Mouse (Mus musculus): Measurements from ENCODE around the gene Syt6. TPM values are rescaled to one million over a fixed set of nuclear protein-coding genes. Genes with fewer than 3 reads are reported as not detected.

Gene Syt6
- polyA plus RNA-seq, 1 experiment: not detected

DNA sequence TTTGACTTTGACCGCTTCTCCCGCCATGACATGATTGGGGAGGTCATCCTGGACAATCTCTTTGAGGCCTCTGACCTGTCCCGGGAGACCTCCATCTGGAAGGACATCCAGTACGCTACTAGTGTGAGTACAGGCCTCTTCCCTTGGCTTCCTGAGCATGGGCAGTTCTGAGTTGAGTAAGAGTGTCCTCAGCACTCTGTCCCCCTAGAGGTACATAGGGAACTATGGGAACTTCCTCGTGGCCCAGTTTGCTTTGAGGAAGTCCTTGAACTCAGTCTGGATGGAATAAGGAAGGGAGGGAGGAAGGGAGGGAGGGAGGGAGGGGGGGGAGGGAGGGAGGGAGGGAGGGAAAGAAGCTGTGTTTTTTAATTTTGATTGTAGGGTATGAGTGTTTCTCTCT is 12.6 kb downstream of the Syt6 start:
- H3K4me3 ChIP-seq (ENCODE audit: insufficient read depth, poor library complexity, severe bottlenecking): no peak overlapping the region
- no peaks in the 10 kb centered on the region for H3K79me2 ChIP-seq (ENCODE audit: control insufficient read depth, insufficient read depth)
- H3K79me3 ChIP-seq (ENCODE audit: low read depth): no peaks in the 10 kb centered on the region
- TF ChIP-seq CEBPB (IDR thresholded peaks at IDR 0.05; ENCODE audit: low read depth): no peak
- no peak for TF ChIP-seq MYOD1 (IDR thresholded peaks at IDR 0.05; ENCODE audit: control insufficient read depth, insufficient read length, low read depth)
- TF ChIP-seq MYOG (IDR thresholded peaks at IDR 0.05; ENCODE audit: control insufficient read depth, extremely low read depth, insufficient read length): no peak
- no peak for TF ChIP-seq FOSL1 (IDR thresholded peaks at IDR 0.05; ENCODE audit: insufficient read depth, low read length, poor library complexity, severe bottlenecking)
- no peak for TF ChIP-seq CTCF (IDR thresholded peaks at IDR 0.05; ENCODE audit: control insufficient read depth, insufficient read depth, insufficient read length)
- TF ChIP-seq USF1 (IDR thresholded peaks at IDR 0.05; ENCODE audit: low read depth): no peak
- TF ChIP-seq MAX (IDR thresholded peaks at IDR 0.05): no peak
- H3K36me3 ChIP-seq (ENCODE audit: control insufficient read depth, insufficient read depth): no peaks in the 10 kb centered on the region
- H3ac ChIP-seq (ENCODE audit: control insufficient read depth, insufficient read length, low read depth): no peak overlapping the region
- H3K27me3 ChIP-seq (ENCODE audit: control insufficient read depth, insufficient read depth, insufficient read length): peaks cover 9% of the 10 kb centered on the region

DNA sequence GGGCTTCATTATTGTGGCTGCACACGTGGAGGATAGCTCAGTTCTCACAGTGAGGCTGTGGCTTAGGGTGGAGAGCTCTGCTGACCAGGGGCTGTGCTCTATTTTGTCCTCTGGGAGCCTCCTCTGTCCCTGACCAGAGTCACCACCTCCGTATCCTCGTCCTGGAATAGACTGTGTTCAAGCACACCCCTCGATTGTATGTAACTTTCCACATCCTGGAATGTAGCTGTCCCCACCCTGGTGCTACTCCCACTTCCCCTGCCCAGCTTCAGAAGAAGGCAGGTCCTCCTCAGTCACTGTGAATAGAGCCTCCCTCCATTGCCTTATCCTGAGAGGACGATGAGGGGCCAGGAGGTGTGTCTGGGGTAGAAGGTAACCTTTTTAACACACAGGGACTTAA is 14.6 kb downstream of the Syt6 start:
- no peaks in the 10 kb centered on the region for H3K36me3 ChIP-seq (ENCODE audit: control insufficient read depth, insufficient read depth)
- no peak overlapping the region for H3K4me3 ChIP-seq (ENCODE audit: insufficient read depth, poor library complexity, severe bottlenecking)
- H3ac ChIP-seq (ENCODE audit: control insufficient read depth, insufficient read length, low read depth): no peak overlapping the region
- no peaks in the 10 kb centered on the region for H3K79me3 ChIP-seq (ENCODE audit: low read depth)
- no peak for TF ChIP-seq MAX (IDR thresholded peaks at IDR 0.05)
- no peak for TF ChIP-seq CTCF (IDR thresholded peaks at IDR 0.05; ENCODE audit: control insufficient read depth, insufficient read depth, insufficient read length)
- no peak for TF ChIP-seq USF1 (IDR thresholded peaks at IDR 0.05; ENCODE audit: low read depth)
- no peak for TF ChIP-seq CEBPB (IDR thresholded peaks at IDR 0.05; ENCODE audit: low read depth)
- no peak for TF ChIP-seq FOSL1 (IDR thresholded peaks at IDR 0.05; ENCODE audit: insufficient read depth, low read length, poor library complexity, severe bottlenecking)
- no peak for TF ChIP-seq MYOD1 (IDR thresholded peaks at IDR 0.05; ENCODE audit: control insufficient read depth, insufficient read length, low read depth)
- no peak for TF ChIP-seq MYOG (IDR thresholded peaks at IDR 0.05; ENCODE audit: control insufficient read depth, extremely low read depth, insufficient read length)
- H3K79me2 ChIP-seq (ENCODE audit: control insufficient read depth, insufficient read depth): no peaks in the 10 kb centered on the region
- peaks cover 9% of the 10 kb centered on the region for H3K27me3 ChIP-seq (ENCODE audit: control insufficient read depth, insufficient read depth, insufficient read length)

DNA sequence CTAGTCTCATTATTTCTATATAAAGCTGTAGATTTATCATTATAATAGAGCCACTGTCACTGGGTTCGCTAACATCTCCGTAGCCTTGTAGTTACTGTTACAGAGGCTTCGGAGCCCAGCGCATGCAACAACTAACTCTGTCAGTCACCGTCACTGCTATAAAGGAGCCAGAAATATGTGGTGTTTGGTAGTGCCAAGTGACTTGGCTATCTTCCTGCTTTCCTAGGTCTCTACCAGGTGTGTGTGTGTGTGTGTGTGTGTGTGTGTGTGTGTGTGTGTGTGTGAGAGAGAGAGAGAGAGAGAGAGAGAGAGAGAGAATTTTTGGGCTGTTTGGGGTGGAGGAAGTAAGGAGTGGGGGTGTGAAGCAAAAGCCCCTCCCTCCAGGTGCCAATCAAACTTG is 17.6 kb downstream of the Syt6 start:
- no peak for TF ChIP-seq MYOD1 (IDR thresholded peaks at IDR 0.05; ENCODE audit: control insufficient read depth, insufficient read length, low read depth)
- no peak for TF ChIP-seq CTCF (IDR thresholded peaks at IDR 0.05; ENCODE audit: control insufficient read depth, insufficient read depth, insufficient read length)
- H3K36me3 ChIP-seq (ENCODE audit: control insufficient read depth, insufficient read depth): no peaks in the 10 kb centered on the region
- H3K27me3 ChIP-seq (ENCODE audit: control insufficient read depth, insufficient read depth, insufficient read length): no peaks in the 10 kb centered on the region
- no peaks in the 10 kb centered on the region for H3K79me3 ChIP-seq (ENCODE audit: low read depth)
- no peak overlapping the region for H3ac ChIP-seq (ENCODE audit: control insufficient read depth, insufficient read length, low read depth)
- H3K4me3 ChIP-seq (ENCODE audit: insufficient read depth, poor library complexity, severe bottlenecking): no peak overlapping the region
- no peaks in the 10 kb centered on the region for H3K79me2 ChIP-seq (ENCODE audit: control insufficient read depth, insufficient read depth)

DNA sequence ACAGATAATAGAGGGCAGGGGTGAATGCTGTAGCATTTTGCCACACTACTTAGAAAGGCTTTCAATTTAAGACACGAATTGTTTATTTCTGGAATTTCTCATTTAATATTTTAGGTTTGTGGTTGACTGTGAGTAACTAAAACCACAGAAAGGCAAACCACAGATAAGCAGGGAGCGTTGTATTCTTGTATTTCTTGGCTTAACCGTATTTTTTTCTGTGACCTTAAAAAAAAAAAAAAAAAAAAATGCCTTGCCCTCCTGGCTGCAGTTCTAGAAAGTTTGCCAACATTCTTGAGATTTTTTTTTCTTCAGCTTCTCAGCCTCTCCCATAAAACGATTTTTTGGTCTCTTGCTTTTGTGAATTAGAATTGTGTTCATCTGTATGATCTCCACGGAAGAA is 18.6 kb downstream of the Syt6 start:
- Histone ChIP-seq H3K27me3 (ENCODE audit: control insufficient read depth, insufficient read depth, insufficient read length) (no peaks in the 10 kb centered on the region), H3K79me3 (ENCODE audit: low read depth) (no peaks in the 10 kb centered on the region), H3K79me2 (ENCODE audit: control insufficient read depth, insufficient read depth) (no peaks in the 10 kb centered on the region), H3K36me3 (ENCODE audit: control insufficient read depth, insufficient read depth) (no peaks in the 10 kb centered on the region), H3K4me3 (ENCODE audit: insufficient read depth, poor library complexity, severe bottlenecking) (no peak overlapping the region), H3ac (ENCODE audit: control insufficient read depth, insufficient read length, low read depth) (no peak overlapping the region)
- TF ChIP-seq CTCF (IDR thresholded peaks at IDR 0.05; ENCODE audit: control insufficient read depth, insufficient read depth, insufficient read length): no peak
- no peak for TF ChIP-seq MYOG (IDR thresholded peaks at IDR 0.05; ENCODE audit: control insufficient read depth, extremely low read depth, insufficient read length)
- no peak for TF ChIP-seq MAX (IDR thresholded peaks at IDR 0.05)

DNA sequence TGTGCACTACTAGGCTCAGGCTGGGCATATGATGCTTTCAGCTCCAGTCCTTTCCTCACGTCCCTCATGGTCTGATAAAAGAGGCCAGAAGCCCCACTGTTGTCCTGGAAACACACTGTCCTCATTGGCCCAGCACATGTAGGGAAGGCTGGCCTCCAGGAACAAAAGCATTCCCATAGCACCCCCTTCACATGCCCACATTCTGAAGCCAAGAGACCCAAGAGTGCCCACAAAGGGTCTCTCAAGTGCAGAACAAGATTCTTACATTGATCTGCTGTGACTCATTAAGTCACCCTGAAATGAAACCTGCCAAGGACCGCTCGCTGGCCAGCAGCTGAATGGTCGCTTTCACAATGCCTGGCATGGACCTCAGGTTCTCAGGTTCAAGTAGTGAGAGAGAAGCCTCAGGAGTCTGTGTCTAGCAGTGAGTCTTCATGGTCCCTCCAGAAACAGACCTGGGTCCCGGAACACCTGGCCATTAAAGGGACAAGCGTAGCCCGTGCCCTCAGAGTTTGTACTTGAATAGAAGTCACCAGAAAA is 20.3 kb downstream of the Syt6 start:
- TF ChIP-seq CTCF (IDR thresholded peaks at IDR 0.05; ENCODE audit: control insufficient read depth, insufficient read depth, insufficient read length) (no peak), USF1 (IDR thresholded peaks at IDR 0.05; ENCODE audit: low read depth) (no peak), CEBPB (IDR thresholded peaks at IDR 0.05; ENCODE audit: low read depth) (no peak), MYOG (IDR thresholded peaks at IDR 0.05; ENCODE audit: control insufficient read depth, extremely low read depth, insufficient read length) (no peak), FOSL1 (IDR thresholded peaks at IDR 0.05; ENCODE audit: insufficient read depth, low read length, poor library complexity, severe bottlenecking) (no peak), MAX (IDR thresholded peaks at IDR 0.05) (no peak), MYOD1 (IDR thresholded peaks at IDR 0.05; ENCODE audit: control insufficient read depth, insufficient read length, low read depth) (no peak)
- H3ac ChIP-seq (ENCODE audit: control insufficient read depth, insufficient read length, low read depth): no peak overlapping the region
- no peaks in the 10 kb centered on the region for H3K27me3 ChIP-seq (ENCODE audit: control insufficient read depth, insufficient read depth, insufficient read length)
- no peaks in the 10 kb centered on the region for H3K36me3 ChIP-seq (ENCODE audit: control insufficient read depth, insufficient read depth)
- H3K79me3 ChIP-seq (ENCODE audit: low read depth): no peaks in the 10 kb centered on the region
- no peaks in the 10 kb centered on the region for H3K79me2 ChIP-seq (ENCODE audit: control insufficient read depth, insufficient read depth)
- no peak overlapping the region for H3K4me3 ChIP-seq (ENCODE audit: insufficient read depth, poor library complexity, severe bottlenecking)

DNA sequence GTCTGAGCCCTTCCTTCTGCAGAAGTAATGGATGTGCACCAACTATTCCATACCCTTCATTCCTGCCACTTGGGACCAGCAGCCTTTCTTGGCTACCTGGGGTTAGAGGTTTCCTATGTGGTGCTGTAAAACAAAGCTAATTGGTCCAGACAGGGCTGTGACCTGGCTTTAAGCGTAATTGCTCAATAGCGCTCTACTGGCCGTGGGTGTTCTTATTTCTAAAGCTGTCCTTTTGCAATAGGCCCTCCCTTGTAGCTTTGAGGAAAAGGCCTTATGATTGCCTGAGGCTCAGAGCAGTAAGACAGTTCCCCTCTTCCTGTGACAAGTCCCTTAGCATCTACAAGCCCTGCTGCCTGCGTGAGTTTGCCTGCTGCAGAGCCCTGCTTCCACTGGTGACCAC is 22.6 kb downstream of the Syt6 start:
- Histone ChIP-seq H3K36me3 (ENCODE audit: control insufficient read depth, insufficient read depth) (no peaks in the 10 kb centered on the region), H3K79me2 (ENCODE audit: control insufficient read depth, insufficient read depth) (no peaks in the 10 kb centered on the region)
- TF ChIP-seq USF1 (IDR thresholded peaks at IDR 0.05; ENCODE audit: low read depth) (no peak), MAX (IDR thresholded peaks at IDR 0.05) (no peak), MYOD1 (IDR thresholded peaks at IDR 0.05; ENCODE audit: control insufficient read depth, insufficient read length, low read depth) (no peak), MYOG (IDR thresholded peaks at IDR 0.05; ENCODE audit: control insufficient read depth, extremely low read depth, insufficient read length) (no peak), FOSL1 (IDR thresholded peaks at IDR 0.05; ENCODE audit: insufficient read depth, low read length, poor library complexity, severe bottlenecking) (no peak), CTCF (IDR thresholded peaks at IDR 0.05; ENCODE audit: control insufficient read depth, insufficient read depth, insufficient read length) (no peak), CEBPB (IDR thresholded peaks at IDR 0.05; ENCODE audit: low read depth) (no peak)

More for the DNA sequence above, 22.6 kb downstream of the Syt6 start:
- H3K27me3 ChIP-seq (ENCODE audit: control insufficient read depth, insufficient read depth, insufficient read length): no peaks in the 10 kb centered on the region
- H3K79me3 ChIP-seq (ENCODE audit: low read depth): no peaks in the 10 kb centered on the region
- no peak overlapping the region for H3K4me3 ChIP-seq (ENCODE audit: insufficient read depth, poor library complexity, severe bottlenecking)
- no peak overlapping the region for H3ac ChIP-seq (ENCODE audit: control insufficient read depth, insufficient read length, low read depth)

All from C2C12 (cell line).